Mouse (Mus musculus): ENCODE measurements around the gene Rab8a. TPM values are rescaled to one million over a fixed set of nuclear protein-coding genes. Genes with fewer than 3 reads are reported as not detected.
A peak's percentile ranks its signal among the peaks of the same experiment; 100 is the strongest.

Gene Rab8a
- total RNA-seq, 2 experiments from 2014 or later: 49.6 to 55.4 TPM

DNA sequence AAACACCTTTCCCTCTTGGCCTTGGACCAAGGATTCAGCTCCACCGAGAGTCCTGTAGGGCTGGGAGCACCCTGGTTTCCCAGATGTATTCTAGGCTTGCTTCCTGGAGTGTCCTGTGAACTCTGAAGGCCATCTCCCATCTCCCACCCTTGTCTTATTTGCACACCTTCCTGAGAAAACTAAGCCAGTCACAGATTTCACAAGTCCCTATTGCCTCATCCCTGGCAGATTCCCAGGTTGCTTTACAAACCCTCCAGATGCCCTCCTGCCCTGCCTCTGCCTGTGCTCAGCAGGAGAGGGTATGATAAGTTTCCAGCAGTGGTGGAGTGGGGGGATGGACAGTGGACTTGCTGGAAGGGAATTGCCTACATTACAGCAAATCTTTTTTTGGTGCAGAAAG is 14.9 kb upstream of the Rab8a start:
- intact Hi-C loops (cut with DNase I): no loop called here
- DNase-seq: no peak

DNA sequence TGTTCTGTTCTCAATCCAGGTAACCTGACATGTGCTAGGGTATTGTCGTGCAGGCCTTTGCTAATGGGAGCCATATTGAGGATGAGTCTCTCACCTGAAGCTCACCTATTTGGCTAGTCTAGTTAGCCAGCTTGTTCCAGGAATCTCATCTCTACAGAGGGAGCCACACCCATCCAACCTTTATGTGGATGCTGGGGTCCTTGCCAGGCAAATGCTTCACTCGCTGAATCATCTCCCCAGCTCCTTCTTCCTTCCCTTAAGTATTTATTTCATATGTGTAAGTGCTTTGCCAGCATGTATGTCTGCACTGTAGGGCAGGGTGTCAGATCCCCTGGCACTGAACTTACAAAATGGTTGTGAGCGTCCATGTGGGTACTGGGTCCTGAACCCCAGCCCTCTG is 14.4 kb upstream of the Rab8a start:
- intact Hi-C loops (cut with DNase I): no loop called here
- no peak for DNase-seq

DNA sequence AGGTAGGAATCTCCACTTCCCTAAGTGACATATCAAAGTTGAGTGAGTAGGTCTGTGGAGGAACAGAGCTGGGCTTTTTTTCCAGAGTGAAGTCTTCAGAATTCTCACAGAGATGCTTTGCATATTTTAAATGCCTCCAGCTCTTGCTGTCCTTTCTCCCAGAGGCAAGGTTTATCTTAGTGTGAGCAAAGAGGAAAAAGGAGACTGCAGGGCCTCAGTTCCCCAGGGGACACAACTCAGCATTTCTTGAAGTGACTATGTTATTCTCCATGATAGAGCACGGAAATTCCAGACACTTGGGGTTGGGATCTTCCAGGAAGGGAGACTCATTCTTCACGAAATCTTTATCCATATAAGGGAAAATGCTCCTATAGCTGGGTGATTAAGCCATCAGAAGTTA is 13.7 kb upstream of the Rab8a start:
- no peak for DNase-seq
- intact Hi-C loops (cut with DNase I): no loop called here

DNA sequence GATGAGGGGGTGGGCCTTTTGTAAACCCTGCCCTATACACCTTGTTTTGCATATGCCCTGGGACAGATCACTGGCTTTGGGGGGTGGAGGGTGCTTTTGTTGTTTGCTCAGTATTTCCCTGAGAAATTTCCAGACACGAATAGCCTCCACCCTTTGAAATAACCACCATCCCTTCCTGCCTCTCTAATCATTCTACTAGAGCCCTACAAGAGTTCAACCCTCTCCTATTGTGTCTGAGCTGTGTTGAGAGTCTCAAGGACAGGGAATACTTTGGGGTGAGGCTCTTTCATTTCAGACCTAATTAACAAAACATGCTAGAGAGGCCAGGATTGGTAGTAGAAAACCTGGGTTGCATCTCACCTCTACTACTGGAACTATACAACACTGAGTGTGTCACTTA is 11.9 kb upstream of the Rab8a start:
- DNase-seq: no peak
- intact Hi-C loops (cut with DNase I): no loop called here

DNA sequence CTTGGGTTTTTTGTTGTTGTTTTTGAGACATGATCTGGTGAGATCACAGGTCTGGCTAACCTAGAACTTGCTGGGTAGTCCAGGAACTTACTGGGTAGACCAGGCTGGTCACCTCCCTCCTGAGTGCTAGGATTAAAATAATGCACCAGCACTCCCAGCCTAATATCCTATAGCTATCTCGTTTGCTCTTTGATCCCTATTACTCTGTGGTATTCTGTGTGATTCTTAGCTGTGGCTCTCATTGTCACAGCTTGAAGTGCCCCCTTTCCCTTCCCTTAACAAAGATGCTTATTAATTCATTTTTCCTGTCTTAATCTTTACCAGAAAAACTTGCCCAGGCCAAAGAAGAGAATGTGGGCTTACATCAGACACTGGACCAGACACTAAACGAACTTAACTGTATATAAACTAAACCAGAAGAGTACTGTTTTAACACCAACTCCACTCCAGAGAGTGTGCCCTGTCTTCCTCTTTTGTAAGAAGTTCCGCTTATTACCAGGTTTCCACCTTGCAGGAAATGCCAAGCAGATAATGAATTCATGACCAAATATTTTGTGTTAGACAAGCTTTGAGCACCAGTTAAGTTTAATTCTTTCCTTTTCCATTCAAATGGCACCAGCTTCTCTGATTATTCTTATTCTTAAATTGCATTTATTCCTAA is 9.5 kb upstream of the Rab8a start:
- DNase-seq: no peak
- intact Hi-C loops (cut with DNase I): no loop called here

DNA sequence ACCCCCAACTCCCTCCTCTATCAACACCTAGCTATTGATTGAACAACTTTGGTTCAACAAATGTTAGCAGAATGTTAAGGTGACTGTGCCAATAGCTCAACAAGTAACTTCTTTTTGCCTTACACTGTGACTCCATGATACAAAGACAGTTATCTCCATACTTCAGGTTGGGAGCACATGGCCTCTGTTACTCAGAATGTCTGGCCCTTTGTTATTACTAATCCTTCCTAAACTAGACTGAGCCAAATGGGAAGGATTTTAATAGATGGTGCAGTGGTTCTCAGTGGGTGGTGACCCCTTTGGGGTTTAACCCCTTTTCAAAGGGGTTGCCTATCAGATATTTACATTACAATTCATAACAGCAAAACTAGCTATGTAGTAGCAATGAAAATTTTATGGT is 7.6 kb upstream of the Rab8a start:
- no peak for DNase-seq
- intact Hi-C loops (cut with DNase I): no loop called here

DNA sequence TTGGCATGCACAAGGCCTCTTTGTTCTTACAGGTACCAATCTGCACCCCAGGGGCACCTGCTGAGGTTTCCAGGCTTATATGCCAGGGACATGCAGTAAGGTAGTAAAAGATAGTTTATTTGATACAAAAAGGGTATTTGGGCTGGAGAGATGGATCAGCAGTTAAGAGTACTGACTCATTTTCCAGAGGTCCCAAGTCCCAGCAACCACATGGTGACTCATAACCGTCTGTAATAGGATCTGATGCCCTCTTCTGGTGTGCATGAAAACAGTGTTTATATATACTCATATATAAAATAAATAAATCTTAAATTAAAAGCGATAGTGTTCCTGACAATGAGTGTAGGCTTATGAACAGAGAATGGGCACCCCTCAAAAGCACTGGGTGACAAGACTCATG is 2.9 kb upstream of the Rab8a start:
- DNase-seq: no peak
- intact Hi-C loops (cut with DNase I): no loop called here

DNA sequence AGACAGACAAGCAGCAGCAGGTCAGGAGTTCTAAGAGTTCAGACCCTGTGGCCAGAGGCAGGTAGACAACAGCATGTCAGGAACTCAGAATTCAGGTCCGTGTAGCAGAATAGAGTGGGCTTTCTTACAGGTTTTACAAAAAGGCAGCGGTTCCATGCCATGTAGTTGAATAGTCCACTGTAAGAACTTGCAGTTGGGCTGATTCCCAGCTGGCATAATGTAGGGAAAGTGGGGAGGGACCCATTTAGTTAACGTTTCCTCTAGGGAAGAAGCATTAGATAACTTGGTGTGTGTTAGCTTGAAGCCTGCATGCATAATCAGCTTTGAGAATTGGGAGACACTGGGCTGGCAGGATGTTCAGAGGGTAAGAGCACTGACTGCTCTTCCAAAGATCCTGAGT is 2.3 kb upstream of the Rab8a start:
- intact Hi-C loops (cut with DNase I): no loop called here
- DNase-seq: no peak

DNA sequence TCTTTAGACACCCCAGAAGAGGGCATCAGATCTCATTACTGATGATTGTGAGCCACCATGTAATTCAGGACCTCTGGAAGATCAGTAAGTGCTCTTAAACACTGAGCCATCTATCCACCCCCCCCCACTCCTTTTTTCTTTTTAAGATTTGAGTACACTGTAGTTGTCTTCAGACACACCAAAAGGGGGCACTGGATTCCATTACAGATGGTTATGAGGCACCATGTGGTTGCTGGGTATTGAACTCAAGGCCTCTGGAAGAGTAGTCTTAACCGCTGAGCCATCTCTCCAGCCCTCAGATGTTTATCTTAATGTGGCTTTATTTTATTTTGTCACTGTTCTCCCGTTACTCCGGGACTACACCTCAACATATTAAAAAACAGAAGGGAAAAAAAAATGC is 993 bp upstream of the Rab8a start:
- DNase-seq: no peak
- intact Hi-C loops (cut with DNase I): no loop called here

DNA sequence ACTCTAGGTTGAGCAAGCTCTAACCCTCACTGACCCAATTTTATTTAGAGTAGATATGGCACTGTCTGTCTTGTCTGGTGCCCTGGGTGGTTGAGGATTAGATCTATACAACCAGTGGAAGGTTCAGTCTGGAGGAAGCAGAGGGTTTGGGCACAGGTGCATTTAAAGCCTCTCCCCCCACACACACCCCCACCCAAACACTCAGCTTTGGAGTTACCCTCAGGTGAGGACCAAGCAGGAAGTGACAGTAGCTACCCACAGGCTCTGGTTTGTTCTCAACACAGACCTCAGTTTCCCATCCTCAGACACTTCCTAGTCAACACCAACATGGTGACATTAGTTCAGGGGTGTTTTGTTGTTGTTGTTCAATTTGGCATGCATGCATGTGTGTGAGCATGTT is 1.8 kb downstream of the Rab8a start:
- no peak for DNase-seq
- intact Hi-C loops (cut with DNase I): no loop called here

DNA sequence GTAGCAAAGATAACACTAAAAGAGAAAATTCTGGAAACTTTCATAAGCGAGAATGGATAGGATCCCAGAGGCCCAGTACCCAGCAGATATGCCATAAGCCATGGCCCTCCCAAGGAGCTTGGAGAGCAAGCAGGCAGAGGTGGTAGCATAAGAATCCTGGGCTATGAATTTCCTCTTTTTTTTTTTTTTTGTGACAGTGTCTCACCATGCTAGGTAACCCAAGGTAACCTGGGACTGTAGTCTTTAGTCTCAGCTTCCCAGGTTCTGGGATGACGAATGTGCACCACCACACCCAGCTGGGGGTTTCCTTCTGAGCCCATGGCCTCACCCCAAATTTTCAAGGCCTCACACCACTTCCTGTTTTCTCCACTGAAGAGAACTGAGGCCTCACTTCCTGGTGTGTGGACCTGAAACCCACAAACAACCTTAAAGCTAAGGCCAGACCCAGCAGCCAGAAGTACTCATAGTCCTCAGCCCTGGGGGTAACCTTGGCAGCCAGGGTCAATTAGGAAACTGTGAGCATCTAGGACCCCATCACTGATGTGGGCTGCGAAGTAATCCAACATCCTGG is 8.2 kb downstream of the Rab8a start:
- intact Hi-C loops (cut with DNase I): no loop called here

DNA sequence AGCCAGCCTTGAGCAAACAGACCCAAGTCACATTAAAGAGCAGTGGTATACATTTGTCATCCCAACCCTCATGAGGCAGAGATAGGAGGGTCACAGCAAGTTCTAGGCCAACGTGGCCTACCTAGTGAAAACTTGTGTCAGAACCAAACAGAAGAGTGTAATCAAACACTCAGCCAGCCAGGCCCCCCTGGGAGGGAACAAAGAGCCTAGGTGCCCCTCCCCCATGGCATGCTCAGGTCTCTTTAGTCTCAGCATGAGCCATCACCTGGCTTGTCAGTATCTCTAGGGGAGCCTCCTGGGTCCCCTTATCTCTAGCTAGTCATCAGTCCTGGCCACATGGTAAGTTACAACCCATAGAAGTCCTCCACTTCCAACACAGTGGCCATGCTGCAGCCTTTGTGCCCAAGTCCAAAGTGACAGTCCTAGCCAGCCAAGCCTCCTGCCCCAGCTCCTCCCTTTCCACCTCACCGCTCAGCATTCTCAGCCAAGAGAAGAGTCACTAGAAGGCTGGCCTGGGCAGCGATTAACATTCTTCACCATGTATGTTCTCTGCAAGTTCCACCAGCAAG is 8.8 kb downstream of the Rab8a start:
- intact Hi-C loops (cut with DNase I): loop anchor here (10.0 kb wide), 1 partner anchor 195 kb away; no protein-coding TSS in a partner anchor
- no peak for DNase-seq

More for the DNA sequence above, 8.2 kb downstream of the Rab8a start:
- no peak for DNase-seq

DNA sequence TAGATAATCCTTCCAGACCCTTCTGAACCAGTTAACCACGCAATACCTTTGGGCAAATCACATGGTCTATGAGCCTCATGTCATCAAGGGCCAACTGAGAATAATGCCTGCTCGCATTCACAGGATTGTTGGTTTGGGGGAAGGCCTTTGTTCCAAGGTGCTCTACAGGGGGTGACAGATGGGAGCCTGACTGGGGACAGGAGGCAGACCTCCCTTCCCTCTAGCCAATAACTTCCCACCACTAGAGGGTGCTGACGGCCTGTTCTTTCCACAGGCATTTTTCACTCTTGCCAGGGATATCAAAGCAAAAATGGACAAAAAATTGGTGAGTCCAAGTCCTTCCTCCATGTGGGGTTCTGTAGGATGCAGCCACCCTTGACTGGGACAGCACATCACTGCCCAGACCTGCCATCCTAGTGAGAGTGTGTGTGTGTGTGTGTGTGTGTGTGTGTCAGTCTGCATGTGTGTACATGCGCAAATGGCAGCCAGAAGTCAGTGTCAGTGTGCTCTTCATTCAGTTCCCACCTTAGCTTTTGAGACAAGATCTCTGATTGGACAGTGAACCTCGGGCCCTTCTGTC is 16.4 kb downstream of the Rab8a start:
- intact Hi-C loops (cut with DNase I): loop anchor here (10.0 kb wide), 1 partner anchor 187 kb away; no protein-coding TSS in a partner anchor
- peak; percentile 86 for DNase-seq

DNA sequence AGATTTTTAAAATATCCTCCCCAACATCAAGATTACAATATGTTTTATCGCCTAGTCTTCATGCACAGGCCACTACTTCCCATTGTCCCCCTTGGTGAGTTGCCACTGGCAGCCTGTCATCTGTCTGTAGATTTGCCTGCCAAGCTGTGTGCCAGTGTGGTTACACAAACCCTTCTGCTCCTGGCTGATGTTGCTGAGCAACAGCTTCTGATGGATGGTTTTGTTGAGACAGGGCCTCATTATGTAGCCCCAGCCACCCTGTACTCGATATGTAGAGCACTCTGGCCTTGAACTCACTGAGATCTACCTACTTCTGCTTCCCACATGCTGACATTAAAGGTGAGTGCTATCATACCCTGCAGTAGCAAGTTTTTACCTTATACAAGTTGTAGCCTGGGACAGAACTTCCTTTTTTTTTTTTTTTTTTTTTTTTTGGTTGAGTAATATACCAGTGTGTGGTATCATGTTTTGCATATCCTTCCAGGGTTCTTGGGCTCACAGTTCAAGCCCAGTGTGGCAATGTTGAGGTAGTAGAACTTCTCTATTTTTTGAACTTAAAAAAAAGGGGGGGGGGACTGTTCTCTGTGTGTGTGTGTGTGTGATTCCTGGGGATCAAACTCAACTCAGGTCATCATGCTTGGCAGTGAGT is 22.7 kb downstream of the Rab8a start:
- DNase-seq: peak; percentile 32
- intact Hi-C loops (cut with DNase I): no loop called here

DNA sequence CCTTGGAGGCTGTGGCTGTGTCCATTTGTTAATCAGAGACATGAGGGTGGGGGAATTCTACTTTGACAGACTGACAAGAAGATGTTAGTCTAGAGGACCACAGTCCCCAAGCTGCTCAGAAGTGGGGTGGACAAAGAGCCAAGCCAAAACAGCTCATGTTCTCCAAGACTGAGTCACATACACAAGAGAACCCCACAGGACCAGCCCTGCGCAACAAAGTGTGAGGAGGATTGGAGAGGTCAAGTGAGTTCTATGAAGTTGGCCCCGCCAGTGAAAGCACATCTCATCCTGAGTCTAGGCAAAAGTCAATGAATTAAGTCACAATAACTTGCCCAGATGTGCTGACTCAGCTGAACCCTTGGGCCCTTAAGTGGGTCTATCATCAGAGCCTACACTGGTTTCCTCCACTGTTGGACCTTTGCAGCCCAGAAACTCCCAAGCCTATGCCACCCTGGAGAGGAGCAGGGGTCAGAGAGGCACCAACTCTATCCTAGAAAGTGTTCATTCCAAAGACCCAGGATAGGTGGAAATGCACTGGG is 26.9 kb downstream of the Rab8a start:
- no peak for DNase-seq
- intact Hi-C loops (cut with DNase I): no loop called here

DNA sequence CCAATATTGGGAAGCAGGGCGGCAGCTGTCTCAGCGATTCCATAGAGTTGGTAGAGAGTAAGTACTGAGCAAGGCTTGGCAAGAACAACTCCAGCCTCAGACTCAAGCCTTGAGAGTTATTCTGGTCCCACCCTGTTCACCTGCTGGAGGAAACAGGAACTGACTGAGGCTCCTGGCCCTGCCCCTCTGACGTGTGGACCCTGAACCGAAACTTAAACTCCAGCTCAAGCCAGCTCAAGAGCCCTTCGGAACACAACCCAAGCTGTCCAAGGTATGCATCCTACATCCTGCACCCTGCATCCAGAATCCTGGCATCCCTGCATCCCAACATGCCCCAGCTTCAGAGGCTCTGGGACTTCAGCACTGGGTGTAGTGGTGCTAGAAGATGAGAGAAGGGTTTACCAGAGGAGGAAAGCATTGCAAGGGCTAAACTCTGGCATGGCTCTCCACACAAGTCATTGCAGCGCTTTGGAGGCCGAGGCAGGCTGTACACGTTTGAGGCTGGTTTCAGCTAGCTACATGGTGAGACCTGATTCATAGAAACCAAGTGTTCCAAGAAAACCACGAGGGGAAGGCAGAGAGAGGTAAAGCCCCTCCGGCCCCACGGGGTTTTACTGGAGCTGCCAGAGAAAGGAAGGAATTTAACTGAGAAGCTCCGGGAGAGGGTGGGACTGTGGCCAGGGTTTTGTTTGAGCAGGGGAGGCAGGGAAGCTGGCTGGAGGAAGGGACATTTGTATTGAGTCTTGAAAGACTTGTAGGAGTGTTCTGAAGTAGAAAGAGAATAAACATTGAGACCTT is 28.6 kb downstream of the Rab8a start, which contains the start of gene Hsh2d:
Hsh2d (plus strand) TSS at position 222 of the 798 bp plus-strand sequence.
- no peak for DNase-seq
- intact Hi-C loops (cut with DNase I): no loop called here

DNA sequence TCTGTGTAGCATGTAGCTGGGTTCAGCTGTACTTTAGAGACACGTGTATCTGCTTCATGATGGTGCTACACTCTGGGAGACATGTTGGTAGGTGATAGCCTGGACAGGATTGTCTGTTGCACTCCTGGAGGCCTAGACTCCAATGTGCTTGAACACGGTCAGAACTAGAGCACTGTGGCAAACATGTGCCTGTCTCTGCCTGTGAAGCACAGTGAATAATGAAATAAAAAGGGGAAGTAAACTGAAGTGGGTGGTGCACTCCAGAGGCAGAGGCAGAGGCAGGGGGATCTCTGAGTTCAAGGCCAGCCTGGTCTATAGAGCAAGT is 29.2 kb downstream of the Rab8a start:
- DNase-seq: no peak
- intact Hi-C loops (cut with DNase I): no loop called here

DNA sequence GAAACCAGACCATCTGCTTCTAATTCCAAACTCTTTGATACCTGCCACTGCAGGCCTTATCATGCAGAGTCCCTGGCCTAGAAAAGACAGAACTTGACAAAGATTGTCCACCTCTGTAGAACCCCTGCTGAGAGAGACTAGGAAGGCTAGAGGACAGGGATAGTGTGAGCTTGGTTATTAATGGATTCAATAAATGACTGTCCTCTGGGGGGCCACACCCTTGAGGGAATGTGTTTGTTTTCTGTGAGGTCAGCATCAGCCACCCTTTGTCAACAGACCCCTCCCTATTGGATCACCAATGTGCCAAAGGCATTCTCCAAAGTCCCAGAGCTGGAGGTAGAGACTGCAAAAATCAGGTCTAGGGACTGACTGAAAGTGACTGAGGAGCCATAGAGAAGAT is 31.1 kb downstream of the Rab8a start:
- no peak for DNase-seq
- intact Hi-C loops (cut with DNase I): no loop called here

DNA sequence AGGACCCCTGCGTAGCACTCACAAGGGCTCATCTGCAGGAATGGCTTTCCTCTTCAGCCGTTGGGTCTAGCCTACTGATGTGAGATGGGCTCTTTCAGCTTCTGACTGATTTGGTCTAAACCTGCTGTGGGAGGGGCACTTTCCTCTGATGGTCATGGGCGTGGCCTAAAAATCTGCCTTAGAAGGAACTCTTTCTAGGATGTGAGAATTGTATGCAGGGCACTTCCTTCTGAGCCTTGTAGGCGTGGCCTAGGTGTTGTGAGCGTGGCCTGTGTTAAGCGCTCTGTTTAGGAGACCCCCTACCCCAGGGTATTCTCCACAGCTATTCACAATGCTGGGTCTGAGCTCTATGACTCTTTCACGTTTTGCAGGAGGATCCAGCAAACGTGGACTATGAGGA is 37.0 kb downstream of the Rab8a start:
- intact Hi-C loops (cut with DNase I): no loop called here
- DNase-seq: no peak

DNA sequence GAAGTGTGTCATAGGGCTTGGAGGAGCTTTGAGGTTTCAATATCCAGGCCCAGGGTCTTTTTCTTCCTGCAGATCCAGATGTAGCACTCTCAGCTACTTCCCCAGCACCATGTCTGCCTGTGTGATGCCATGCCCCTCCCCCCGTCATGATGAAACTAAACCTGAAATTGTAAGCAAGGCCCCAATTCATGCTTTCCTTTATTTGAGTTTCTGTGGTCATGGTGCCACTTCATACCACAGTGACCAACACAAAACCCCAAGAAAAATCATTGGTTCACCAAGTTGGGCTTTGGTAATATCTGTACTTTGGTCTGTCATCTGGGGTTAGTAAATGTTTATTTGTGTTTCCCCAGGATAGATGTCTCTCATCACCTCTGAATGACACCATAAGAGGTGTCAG is 47.6 kb downstream of the Rab8a start:
- intact Hi-C loops (cut with DNase I): no loop called here

DNA sequence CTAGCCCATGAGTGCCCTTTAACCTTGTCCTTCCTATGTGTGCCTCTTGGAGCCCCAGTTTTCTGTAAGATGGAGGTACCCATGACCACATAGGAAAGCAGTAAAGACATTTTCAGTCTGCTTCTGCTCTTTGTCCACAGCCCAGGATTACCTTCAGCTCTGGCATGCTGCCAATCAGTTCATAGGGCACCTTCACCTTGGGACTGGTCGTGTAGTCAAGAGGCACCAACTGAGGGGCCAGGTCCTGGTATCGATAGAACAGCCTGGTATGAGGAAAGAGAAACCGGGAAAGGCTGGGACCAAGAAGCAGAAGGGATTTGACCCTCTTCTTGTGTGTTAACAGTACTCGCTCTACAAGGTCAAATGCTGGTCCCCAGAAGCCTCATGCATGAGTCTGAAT is 49.2 kb downstream of the Rab8a start:
- intact Hi-C loops (cut with DNase I): no loop called here
- no peak for DNase-seq

More for the DNA sequence above, 47.6 kb downstream of the Rab8a start:
- no peak for DNase-seq

All from left cerebral cortex, postnatal 4 days (tissue).